Mouse (Mus musculus): Measurements from ENCODE around the gene Gm1527.
"Not testable (repeated sequence)": the region's sequence is repeated elsewhere in the genome, so short reads cannot be mapped to it uniquely, and the experiment has no call there.

Gene Gm1527

DNA sequence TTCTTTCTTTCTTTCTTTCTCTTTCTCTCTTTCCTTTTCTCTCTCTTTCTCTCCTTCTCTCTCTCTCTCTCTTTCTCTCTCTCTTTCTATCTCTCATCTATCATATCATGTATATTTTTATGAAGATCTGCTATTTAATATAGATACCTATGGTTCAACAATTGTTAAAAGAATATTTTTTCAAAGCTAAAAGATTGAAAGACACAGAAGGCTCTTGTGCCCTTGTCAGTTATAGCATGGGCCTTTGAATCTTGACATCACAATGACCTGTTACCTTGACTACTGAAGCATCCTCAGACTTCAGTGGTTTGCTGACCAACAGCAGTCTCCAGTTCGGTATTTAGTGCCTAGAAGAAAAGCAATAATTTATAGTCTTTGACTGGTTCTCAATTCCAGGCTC is at the start of gene Gm1527:
Gene Gm1527 (plus strand): TSS at position 301 of the 400 bp plus-strand sequence.
- no peak for DNase-seq (ENCODE audit: low spot score in 2 of 2)

DNA sequence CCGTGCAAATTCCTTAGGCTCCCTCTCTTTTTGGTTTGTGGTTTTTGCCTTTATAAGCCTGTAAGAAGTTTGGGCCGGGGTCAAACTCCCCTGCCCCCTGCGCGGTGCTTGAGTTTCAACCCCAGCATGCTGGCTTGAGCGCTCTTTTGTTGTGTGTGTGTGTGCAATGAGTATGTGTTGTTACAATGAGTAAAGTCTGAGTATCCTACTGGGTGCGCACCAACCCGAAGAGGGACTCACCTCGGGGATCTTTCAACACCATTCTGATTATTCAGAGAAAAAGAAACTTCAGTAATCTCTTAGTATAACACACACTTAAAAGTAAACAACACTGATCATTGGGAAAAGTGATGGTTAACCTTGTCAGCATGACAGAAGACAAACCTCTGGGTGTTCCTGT is 49.2 kb upstream of the Gm1527 start:
- DNase-seq (ENCODE audit: low spot score in 2 of 2) = no peak

DNA sequence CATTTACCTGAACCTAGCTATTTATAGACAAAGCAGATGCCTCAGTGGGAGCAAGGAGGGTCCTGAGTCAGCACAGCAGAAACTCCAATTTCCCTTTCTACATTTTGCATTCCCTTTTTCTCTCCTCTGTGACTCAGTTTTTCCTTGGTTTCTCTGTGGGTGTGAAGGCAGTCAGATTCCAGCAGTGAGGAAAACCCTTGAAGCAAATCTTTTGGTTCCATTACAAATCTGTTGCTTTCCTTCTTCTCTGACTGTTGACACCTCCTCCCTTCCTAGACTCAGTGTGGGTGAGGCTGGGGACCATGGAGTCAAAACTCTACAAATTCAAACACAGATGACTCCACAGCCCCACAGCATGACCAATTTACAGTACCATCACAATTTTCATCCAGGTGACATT is 45.3 kb upstream of the Gm1527 start:
- no peak for DNase-seq (ENCODE audit: low spot score in 2 of 2)

DNA sequence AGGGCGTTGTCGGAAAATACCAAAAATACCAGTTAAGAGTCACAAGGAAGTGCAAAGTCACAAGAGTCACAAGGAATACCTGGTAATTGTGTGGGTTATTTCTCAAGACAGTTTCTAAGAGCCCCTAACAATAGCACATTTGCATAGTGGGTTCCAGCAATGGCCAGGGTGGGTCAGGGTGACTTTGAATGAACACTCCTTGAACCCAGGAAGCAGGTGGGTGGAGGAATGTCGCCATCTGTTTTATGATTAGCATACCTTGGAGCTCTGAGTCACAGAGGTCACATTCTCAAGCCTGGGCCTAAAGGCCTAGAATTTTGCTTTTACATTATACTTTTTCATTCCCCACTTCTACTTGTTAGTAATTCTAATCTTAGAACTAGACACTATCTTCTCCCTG is 40.2 kb upstream of the Gm1527 start:
- not testable (repeated sequence) for DNase-seq (ENCODE audit: low spot score in 2 of 2)

DNA sequence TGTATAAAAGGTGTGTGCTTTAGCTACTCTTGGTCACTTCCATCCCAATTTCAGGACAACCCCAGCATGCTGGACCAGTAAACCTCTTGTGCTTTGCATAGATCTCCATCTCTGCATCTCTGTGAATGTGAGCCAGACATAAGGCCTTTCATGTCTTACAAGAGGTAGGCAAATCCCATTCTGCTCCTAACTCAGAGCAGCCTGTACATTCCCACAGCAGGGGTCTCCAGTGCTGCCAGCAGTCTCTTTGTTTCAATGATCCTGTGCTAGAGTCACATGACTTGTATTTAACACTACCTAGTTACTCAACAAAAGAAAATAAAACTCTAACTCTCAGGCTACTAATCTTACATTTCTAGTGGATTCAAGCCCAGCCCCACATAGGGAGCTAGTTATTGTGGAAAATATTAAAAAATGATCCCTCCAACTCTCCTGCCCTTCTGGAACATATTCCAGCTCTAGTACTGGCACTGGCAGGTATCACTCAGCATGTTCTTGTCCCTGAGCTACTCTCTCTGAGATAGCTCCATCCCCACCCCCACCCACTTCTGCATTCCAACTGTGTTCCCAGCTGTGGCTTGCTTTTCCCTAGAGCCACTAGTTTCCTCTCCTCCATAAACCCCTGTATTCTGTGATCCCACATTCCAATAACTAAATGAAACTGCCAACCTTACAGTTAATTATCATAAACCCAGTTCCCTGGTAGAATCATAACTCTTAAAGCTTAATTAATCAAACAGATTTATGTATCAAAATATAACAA is 32.6 kb upstream of the Gm1527 start:
- not testable (repeated sequence) for DNase-seq (ENCODE audit: low spot score in 2 of 2)

DNA sequence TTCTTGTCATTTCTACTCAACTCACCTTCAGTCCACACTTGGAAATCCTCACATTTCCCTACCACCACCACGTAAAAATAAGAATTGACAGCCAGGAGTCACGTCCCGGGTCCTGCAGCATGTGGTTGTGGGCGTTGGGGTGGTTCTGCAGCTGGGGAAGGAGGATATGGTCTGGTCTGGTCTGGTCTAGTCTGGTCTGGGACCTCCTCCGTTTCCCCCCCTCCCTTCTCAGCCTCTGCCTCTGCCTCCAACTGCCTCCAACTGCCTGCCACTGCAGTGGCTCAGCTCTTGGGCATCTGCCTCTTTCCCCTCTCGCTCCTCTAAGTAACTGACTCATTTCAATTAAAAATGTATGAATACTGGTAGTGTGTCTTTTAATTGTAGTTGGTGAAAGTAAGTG is 4.5 kb downstream of the Gm1527 start:
- DNase-seq (ENCODE audit: low spot score in 2 of 2) = not testable (repeated sequence)

DNA sequence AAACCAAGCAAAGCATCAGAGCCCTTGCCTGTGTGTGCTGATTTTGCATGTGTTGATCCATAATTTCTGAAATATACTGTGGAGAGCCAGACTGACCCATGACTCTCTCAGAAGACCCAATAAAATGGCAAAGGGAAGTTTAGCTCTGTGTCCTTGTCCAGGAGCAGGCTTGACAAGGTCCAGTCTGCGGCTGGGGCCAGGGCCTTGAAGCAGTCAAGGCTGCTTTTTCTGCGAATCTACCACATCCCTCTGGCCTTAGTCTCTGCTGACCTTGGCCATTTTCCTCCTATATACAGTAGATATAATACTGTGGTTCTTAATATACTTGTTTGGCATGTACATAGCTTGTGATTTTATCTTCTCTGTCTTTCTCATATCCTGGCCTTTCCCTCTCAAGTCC is 73.5 kb downstream of the Gm1527 start:
- DNase-seq (ENCODE audit: low spot score in 2 of 2) = no peak

DNA sequence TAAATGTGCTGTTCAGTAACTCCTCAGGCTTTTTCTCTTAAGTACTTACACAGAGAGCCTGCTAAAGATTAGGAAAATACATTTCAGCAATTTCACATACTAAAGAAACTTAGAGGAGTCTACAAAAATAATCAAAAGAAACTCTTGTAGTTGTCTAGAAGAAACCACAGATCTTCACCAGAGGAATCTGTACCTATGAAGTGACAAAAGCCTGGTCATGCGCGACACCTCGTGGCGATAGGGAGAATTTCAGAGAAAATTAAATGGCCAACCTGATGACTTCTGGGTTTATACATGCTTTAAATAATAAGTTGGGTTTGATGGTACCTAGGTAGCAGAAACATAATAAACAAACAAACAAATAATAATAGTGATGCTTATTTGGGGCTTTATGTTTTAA is 76.4 kb downstream of the Gm1527 start:
- no peak for DNase-seq (ENCODE audit: low spot score in 2 of 2)

Data from spleen, postnatal 36 days (tissue).